Mouse (Mus musculus) embryonic facial prominence, embryonic 14.5 days (tissue): ENCODE results near the gene Nr2f1. TPM values are rescaled to one million over a fixed set of nuclear protein-coding genes. Genes with fewer than 3 reads are reported as not detected.
A peak's percentile ranks its signal among the peaks of the same experiment; 100 is the strongest.

ENCODE experiments used
- ATAC-seq: fragments of 200-750 bp; cut with Nextera tagmentation; 2 replicates; pipeline ENCODE4 v1.8.0; 2017; ENCODE audit warnings: low read depth, moderate number of reproducible peaks, moderate TSS enrichment
- DNase-seq: peaks from one replicate; pipeline ENCODE4 v3.0.0-alpha.2; 2015; ENCODE audit warnings: low spot score
- H3K27ac ChIP-seq: fragments of 300-500 bp; sonication (generic); replicated peaks from 2 replicates; pipeline ENCODE4 v1.5.1; 2014; ENCODE audit warnings: low read depth, mild to moderate bottlenecking, low read length, moderate library complexity
- H3K27me3 ChIP-seq: fragments of 300-500 bp; sonication (generic); replicated peaks from 2 replicates; pipeline ENCODE4 v1.6.1; 2014; ENCODE audit warnings: low read length; ENCODE audit not compliant: control insufficient read depth, insufficient read depth
- H3K36me3 ChIP-seq: fragments of 300-500 bp; sonication (generic); 2 replicates; pipeline ENCODE4 v1.6.1; 2014; ENCODE audit warnings: low read length, mixed read lengths; ENCODE audit not compliant: control insufficient read depth, insufficient read depth
- H3K4me1 ChIP-seq: fragments of 300-500 bp; sonication (generic); 2 replicates; pipeline ENCODE4 v1.6.1; 2014; ENCODE audit warnings: antibody characterized with exemption, low read length; ENCODE audit not compliant: control insufficient read depth, insufficient read depth
- H3K4me2 ChIP-seq: fragments of 300-500 bp; sonication (generic); 2 replicates; pipeline ENCODE4 v1.6.1; 2014; ENCODE audit warnings: low read depth, mild to moderate bottlenecking, low read length, moderate library complexity, mixed read lengths
- H3K4me3 ChIP-seq: fragments of 300-500 bp; sonication (generic); 2 replicates; pipeline ENCODE4 v1.5.1; 2014; ENCODE audit warnings: low read depth, mild to moderate bottlenecking, low read length
- H3K9ac ChIP-seq: fragments of 300-500 bp; sonication (generic); 2 replicates; pipeline ENCODE4 v1.6.1; 2014; ENCODE audit warnings: low read depth, mild to moderate bottlenecking, low read length, moderate library complexity, mixed read lengths
- H3K9me3 ChIP-seq: fragments of 300-500 bp; sonication (generic); 2 replicates; pipeline ENCODE4 v1.6.1; 2016; ENCODE audit warnings: low read length; ENCODE audit not compliant: control insufficient read depth
- WGBS: fragments of 180-500 bp; shearing (Covaris S2); extraction: QIAGEN DNeasy Blood & Tissue Kit; methylation state at CpG from one replicate; pipeline ENCODE4 v1.1.7; 2014; 5-methylcytosine and 5-hydroxymethylcytosine counted together
- polyA plus RNA-seq: library from polyadenylated mRNA; unstranded; fragments of >200 nt; fragmentation: Nextera tagmentation; extraction: Ambion mirVana; gene quantifications from 2 replicates; pipeline ENCODE4 v1.2.1, GENCODE M21; 2014

The Nr2f1 gene
- polyA plus RNA-seq, 1 experiment from 2014 or later: 17.9 TPM

DNA sequence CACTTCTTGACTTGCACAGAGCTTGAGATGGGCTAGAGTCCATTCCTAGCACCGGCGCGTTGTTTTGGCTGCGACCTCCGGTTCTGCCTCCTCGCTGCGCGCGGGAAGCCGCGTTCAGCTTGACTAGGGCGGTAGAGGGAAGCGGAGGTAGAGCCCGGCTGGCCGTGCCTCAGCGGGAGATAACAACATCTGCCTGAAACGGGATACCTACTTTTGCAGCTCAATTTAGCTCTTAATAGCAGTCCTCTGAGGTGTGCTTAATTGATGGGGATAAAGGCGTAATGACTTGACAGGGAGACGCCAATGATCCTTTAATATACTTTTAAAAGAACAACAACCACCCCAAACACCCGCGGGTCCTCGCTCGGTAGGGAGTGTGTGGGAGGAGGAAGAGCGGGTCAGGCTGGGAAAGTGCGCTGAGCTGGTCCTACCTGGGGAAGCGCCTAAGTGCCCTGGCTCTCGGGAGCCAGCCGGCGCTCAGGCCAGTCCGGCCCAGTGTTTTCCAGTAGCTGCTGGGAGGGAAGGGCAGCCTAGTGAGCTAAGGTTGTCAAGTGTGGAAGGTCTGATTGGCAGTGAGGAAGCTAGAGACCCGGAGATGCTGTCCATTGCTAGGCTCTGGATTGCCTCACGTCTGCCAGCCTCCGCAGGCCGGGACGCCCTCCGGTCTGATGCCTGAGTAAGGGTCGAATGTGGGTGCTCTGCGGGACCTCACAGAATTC, 10.6 kb upstream of the Nr2f1 start:
- peak overlapping the region; percentile 33 for H3K4me3 ChIP-seq
- H3K36me3 ChIP-seq: no peaks in the 10 kb centered on the region
- H3K9ac ChIP-seq: peak overlapping the region; percentile 50
- H3K9me3 ChIP-seq: no peaks in the 10 kb centered on the region
- peaks cover 24% of the 10 kb centered on the region; the same call in 1 of the 2 replicates for H3K4me1 ChIP-seq
- 2% methylated on average over 35 of the region's 38 CpGs for WGBS
- peak overlapping the region; percentile 13 for H3K27ac ChIP-seq
- H3K27me3 ChIP-seq: peaks cover 51% of the 10 kb centered on the region
- peak; percentile 69 for DNase-seq
- H3K4me2 ChIP-seq: peak overlapping the region; percentile 65
- peak; percentile 68 for ATAC-seq

DNA sequence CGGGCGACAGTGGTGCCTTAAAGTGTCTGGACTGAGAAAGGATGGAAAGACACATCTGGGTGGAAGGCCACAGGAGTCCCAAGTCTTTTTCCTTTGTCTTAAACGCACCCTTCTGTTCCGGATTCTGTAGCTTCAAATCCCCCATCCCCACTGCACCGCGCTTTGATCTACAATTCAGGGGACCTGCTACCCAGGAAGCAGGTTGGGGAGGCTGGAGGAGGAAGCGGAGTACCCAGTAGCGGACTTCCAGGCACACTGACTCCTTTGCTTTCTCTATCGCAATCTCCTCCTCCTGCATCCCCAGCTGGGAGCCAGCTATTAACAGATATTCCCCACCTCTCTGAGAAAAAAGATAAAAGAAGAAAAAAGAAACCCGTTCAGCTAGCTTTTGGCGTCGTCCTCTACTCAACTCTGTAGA, 10.1 kb upstream of the Nr2f1 start:
- H3K4me3 ChIP-seq: peak overlapping the region; percentile 33
- H3K9me3 ChIP-seq: no peaks in the 10 kb centered on the region
- H3K4me1 ChIP-seq: peaks cover 24% of the 10 kb centered on the region; the same call in 1 of the 2 replicates
- peak overlapping the region; percentile 13; the same call in 1 of the 2 replicates for H3K27ac ChIP-seq
- ATAC-seq (peak; percentile 2; the same call in 1 of the 2 replicates), DNase-seq (no peak)
- H3K36me3 ChIP-seq: no peaks in the 10 kb centered on the region
- H3K4me2 ChIP-seq: peak overlapping the region; percentile 65
- peak overlapping the region; percentile 50 for H3K9ac ChIP-seq
- WGBS: 6% methylated on average over 12 of the region's 12 CpGs
- peaks cover 51% of the 10 kb centered on the region for H3K27me3 ChIP-seq

DNA sequence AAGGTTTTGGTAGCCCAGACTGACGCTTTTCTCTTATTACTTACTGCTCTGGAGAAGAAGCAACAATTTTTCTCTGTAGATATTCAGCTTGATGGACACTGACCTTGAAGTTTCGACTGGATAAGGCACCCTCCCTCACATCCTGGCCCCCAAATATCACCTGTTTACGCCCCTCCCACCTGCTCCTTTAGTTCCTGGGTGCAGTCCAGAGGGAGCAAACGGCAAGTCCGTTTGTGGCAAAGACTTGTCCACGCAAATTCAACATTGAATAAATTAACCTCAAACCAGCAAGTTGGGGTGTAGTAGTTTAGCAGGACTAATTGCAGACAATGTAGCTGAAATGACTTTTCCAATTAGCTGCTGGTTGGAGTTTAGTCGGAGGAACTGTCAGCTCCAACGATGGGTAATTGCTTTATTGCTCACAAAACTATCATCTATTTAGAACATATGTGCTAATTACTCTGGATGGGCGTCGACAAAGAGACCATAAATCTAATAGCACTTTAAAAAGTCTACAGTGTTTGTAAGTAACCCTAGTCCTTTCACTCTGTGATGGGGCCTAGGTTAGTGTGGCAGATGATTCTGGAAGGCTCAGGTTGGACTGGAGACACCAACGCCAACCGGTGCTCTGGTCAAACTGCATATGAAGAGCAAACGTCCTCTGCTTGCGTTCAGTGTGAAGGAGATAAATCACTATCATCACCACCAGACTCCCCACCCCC, 9.3 kb upstream of the Nr2f1 start:
- Histone ChIP-seq H3K27ac (no peak overlapping the region), H3K9ac (0 out of 2 replicates have a peak overlapping the region, but pooled peaks have one; percentile 51), H3K4me2 (peak overlapping the region; percentile 65), H3K4me1 (peaks cover 27% of the 10 kb centered on the region; the same call in 1 of the 2 replicates), H3K4me3 (no peak overlapping the region), H3K9me3 (no peaks in the 10 kb centered on the region), H3K27me3 (peaks cover 54% of the 10 kb centered on the region), H3K36me3 (no peaks in the 10 kb centered on the region)
- ATAC-seq (no peak), DNase-seq (no peak)
- 30% methylated on average over 14 of the region's 14 CpGs for WGBS

DNA sequence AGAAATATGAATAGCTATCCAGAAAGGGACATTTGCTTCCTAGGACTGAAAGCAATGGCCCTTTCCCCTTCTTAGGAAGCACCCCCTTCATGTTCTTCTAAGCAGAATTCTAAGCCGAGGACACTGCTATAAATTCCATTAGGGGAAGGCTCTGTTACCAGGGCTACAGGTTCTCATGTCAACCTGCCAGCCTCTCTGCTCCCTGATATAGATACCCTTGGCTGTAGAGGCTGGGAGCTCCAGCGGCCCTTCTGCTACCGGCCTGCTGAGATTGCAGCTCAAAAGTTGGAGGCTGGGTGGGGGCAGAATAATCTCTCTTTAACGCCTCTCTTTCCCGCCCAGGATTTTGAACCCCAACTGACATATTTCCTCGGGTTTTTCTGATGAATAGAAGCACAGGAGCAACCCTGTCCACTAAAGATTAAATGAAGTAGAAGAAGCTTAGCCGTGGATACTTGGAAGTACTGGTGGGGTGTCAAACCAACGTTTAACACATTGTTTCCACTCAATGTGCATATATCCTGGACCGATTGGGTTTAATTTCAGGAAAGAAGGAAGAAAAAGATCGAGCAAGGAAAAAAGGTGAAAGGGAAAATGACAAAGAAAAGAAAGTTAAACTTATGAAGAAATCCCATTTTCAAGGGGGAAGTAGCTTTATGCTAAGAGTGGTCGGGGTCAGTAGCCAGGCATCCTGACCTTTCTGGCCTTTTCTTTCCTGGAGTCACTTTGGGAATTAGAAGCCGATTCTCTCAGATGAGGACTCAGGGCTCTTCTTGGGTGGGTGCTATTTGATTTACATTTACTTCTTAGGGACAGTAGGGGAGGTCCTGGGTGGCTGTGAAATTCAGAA, 8.5 kb upstream of the Nr2f1 start:
- DNase-seq: no peak
- ATAC-seq: no peak
- peak overlapping the region; percentile 25 for H3K4me2 ChIP-seq
- no peaks in the 10 kb centered on the region for H3K36me3 ChIP-seq
- H3K9me3 ChIP-seq: no peaks in the 10 kb centered on the region
- H3K4me3 ChIP-seq: 0 out of 2 replicates have a peak overlapping the region, but pooled peaks have one; percentile 6
- H3K9ac ChIP-seq: peak overlapping the region; percentile 51
- 25% methylated on average over 12 of the region's 12 CpGs for WGBS
- H3K27ac ChIP-seq: no peak overlapping the region
- H3K4me1 ChIP-seq: peaks cover 27% of the 10 kb centered on the region; the same call in 1 of the 2 replicates
- peaks cover 55% of the 10 kb centered on the region for H3K27me3 ChIP-seq

DNA sequence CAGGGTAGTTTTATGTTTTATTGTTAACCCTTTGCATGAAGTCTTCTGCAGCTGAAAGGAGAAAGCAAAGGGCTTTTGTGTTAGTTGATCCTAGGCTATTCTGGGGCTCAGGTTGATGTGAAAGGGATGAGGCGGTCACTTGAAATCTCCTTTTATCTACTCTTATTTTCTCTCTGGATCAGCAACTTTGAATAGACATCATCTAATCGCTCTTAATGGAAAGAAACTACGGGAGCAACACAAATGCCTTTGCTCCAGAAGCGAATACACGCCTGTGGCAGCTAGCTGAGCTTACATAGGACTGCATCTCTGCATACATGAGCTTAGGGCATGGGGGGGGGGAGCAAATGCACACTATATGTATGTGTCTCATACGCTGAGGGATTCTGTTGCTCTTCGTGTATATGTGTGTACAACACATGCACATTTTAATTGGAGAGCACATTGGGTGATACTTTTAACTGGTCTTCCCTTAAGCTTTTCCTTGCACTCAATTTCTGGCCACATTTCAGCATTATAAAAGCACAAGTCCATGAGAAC, 7.4 kb upstream of the Nr2f1 start:
- ATAC-seq: no peak
- H3K27ac ChIP-seq: no peak overlapping the region
- H3K4me1 ChIP-seq: peaks cover 22% of the 10 kb centered on the region; the same call in 1 of the 2 replicates
- DNase-seq: no peak
- peak overlapping the region; percentile 25 for H3K4me2 ChIP-seq
- H3K27me3 ChIP-seq: peaks cover 45% of the 10 kb centered on the region
- H3K36me3 ChIP-seq: no peaks in the 10 kb centered on the region
- no peaks in the 10 kb centered on the region for H3K9me3 ChIP-seq
- peak overlapping the region; percentile 14 for H3K4me3 ChIP-seq
- WGBS: 46% methylated on average over 7 of the region's 7 CpGs
- H3K9ac ChIP-seq: 0 out of 2 replicates have a peak overlapping the region, but pooled peaks have one; percentile 16

DNA sequence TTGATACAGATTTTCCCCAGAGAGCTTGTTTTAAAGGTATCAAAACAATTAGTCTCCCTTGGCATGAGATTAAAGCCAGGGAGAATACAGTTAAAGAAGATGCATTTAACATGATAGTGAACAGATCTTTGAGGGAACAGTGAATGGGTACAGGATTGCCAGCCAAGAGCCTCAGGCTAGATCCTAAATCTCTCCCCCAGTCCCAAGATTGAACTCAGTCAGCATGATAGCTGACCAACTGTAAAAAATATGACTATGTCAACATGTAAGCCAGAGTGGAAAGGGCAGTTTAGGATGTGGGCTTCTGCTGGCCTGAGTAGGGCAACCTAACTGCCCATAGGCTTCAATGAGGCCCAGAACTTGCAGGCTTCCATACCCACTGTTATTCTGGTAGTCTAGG, 5.9 kb upstream of the Nr2f1 start:
- Histone ChIP-seq H3K9ac (no peak overlapping the region), H3K27ac (no peak overlapping the region), H3K4me2 (peak overlapping the region; percentile 85; the same call in 1 of the 2 replicates), H3K36me3 (no peaks in the 10 kb centered on the region), H3K9me3 (no peaks in the 10 kb centered on the region), H3K4me3 (no peak overlapping the region), H3K27me3 (peaks cover 29% of the 10 kb centered on the region), H3K4me1 (peaks cover 13% of the 10 kb centered on the region; the same call in 1 of the 2 replicates)
- ATAC-seq: no peak
- no peak for DNase-seq

DNA sequence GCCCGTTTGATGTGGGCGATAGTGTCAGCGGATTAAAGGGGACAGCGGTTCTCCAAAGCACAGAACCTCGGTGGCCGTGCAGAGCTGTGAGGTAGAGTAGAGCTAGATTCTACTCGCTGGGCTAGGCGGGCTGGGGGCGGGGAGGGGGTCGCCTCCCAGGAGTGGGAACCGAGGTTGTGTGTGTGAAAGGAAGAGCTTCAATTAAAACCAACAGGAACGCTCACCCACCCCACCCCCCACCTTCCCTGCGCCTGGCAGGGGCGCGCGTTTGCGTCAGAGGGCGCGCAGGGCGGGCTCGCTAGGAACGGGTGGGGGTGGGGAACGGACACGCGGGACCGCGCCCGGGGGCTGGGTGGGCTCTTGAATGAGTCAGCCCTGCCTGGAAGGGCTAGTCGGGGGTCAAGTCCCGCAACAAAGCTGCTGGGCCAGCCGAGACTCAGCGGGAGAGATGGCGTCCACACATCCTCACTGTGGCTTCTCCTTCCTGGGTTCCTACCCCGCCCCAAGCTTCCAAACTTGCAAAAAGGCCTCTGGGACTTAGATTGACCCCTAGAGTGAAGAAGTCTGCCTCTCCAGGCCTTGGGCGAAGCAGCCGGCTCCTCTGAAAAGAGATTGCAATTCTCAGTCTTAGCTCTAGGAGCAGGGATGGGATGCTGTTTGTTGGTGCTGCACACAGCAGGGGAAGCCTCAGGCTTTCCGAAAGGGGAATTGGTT, 3.9 kb upstream of the Nr2f1 start:
- peaks cover 8% of the 10 kb centered on the region; the same call in 1 of the 2 replicates for H3K4me1 ChIP-seq
- H3K4me2 ChIP-seq: peak overlapping the region; percentile 85
- H3K9me3 ChIP-seq: no peaks in the 10 kb centered on the region
- peak overlapping the region; percentile 81 for H3K4me3 ChIP-seq
- peak overlapping the region; percentile 91 for H3K27ac ChIP-seq
- DNase-seq: peak; percentile 78
- WGBS: under 1% methylated on average over 28 of the region's 37 CpGs
- peak; percentile 24 for ATAC-seq
- peaks cover 12% of the 10 kb centered on the region for H3K27me3 ChIP-seq
- no peaks in the 10 kb centered on the region for H3K36me3 ChIP-seq
- peak overlapping the region; percentile 79 for H3K9ac ChIP-seq
